Mouse (Mus musculus): ENCODE results near the gene Gpd1. TPM values are rescaled to one million over a fixed set of nuclear protein-coding genes. Genes with fewer than 3 reads are reported as not detected.

The Gpd1 gene
- polyA plus RNA-seq, 1 experiment = 0.15 TPM

- Histone ChIP-seq H3K4me1 (ENCODE audit: control insufficient read depth) (peaks cover 8% of the 10 kb centered on the region), H3K27me3 (ENCODE audit: control insufficient read depth) (no peaks in the 10 kb centered on the region), H3K4me3 (replicated peaks) (no peak overlapping the region), H3K9me3 (ENCODE audit: control insufficient read depth, low read length) (peaks cover 4% of the 10 kb centered on the region), H3K36me3 (ENCODE audit: control insufficient read depth) (peaks cover 21% of the 10 kb centered on the region)
- no peak for TF ChIP-seq GATA1 (IDR thresholded peaks at IDR 0.05; ENCODE audit: low read length)
- TF ChIP-seq TAL1 (IDR thresholded peaks at IDR 0.05; ENCODE audit: low read length) = no peak
Measured at GRCm38 (mm10) chr15:99731167-99731566, 13.9 kb downstream of the Gpd1 start.

- H3K27me3 ChIP-seq (ENCODE audit: control insufficient read depth) = no peaks in the 10 kb centered on the region
- no peak overlapping the region for H3K4me3 ChIP-seq (replicated peaks)
- TF ChIP-seq TAL1 (IDR thresholded peaks at IDR 0.05; ENCODE audit: low read length) (no peak), GATA1 (IDR thresholded peaks at IDR 0.05; ENCODE audit: low read length) (no peak)
- peaks cover 4% of the 10 kb centered on the region for H3K9me3 ChIP-seq (ENCODE audit: control insufficient read depth, low read length)
- H3K4me1 ChIP-seq (ENCODE audit: control insufficient read depth) = peaks cover 3% of the 10 kb centered on the region
- peaks cover 21% of the 10 kb centered on the region for H3K36me3 ChIP-seq (ENCODE audit: control insufficient read depth)
Measured at GRCm38 (mm10) chr15:99731678-99732077, 14.4 kb downstream of the Gpd1 start.

GRCm38 (mm10) chr15:99733186-99733585 is 15.9 kb downstream of the Gpd1 start:
- Histone ChIP-seq H3K9me3 (ENCODE audit: control insufficient read depth, low read length) (peaks cover 4% of the 10 kb centered on the region), H3K4me3 (replicated peaks) (no peak overlapping the region), H3K4me1 (ENCODE audit: control insufficient read depth) (no peaks in the 10 kb centered on the region), H3K36me3 (ENCODE audit: control insufficient read depth) (peaks cover 12% of the 10 kb centered on the region), H3K27me3 (ENCODE audit: control insufficient read depth) (no peaks in the 10 kb centered on the region)
- no peak for TF ChIP-seq TAL1 (IDR thresholded peaks at IDR 0.05; ENCODE audit: low read length)
- no peak for TF ChIP-seq GATA1 (IDR thresholded peaks at IDR 0.05; ENCODE audit: low read length)

GRCm38 (mm10) chr15:99735631-99736030 is 18.3 kb downstream of the Gpd1 start:
- no peaks in the 10 kb centered on the region for H3K9me3 ChIP-seq (ENCODE audit: control insufficient read depth, low read length)
- no peaks in the 10 kb centered on the region for H3K4me1 ChIP-seq (ENCODE audit: control insufficient read depth)
- no peak for TF ChIP-seq TAL1 (IDR thresholded peaks at IDR 0.05; ENCODE audit: low read length)
- TF ChIP-seq GATA1 (IDR thresholded peaks at IDR 0.05; ENCODE audit: low read length) = no peak
- no peak overlapping the region for H3K4me3 ChIP-seq (replicated peaks)
- H3K27me3 ChIP-seq (ENCODE audit: control insufficient read depth) = no peaks in the 10 kb centered on the region
- no peaks in the 10 kb centered on the region; the same call in none of the 2 replicates for H3K36me3 ChIP-seq (ENCODE audit: control insufficient read depth)

- H3K9me3 ChIP-seq (ENCODE audit: control insufficient read depth, low read length) = no peaks in the 10 kb centered on the region
- no peaks in the 10 kb centered on the region for H3K4me1 ChIP-seq (ENCODE audit: control insufficient read depth)
- H3K4me3 ChIP-seq (replicated peaks) = no peak overlapping the region
- no peaks in the 10 kb centered on the region for H3K27me3 ChIP-seq (ENCODE audit: control insufficient read depth)
- TF ChIP-seq TAL1 (IDR thresholded peaks at IDR 0.05; ENCODE audit: low read length) = no peak
- no peaks in the 10 kb centered on the region; the same call in none of the 2 replicates for H3K36me3 ChIP-seq (ENCODE audit: control insufficient read depth)
Measured at GRCm38 (mm10) chr15:99736675-99737074, 19.4 kb downstream of the Gpd1 start.

- TF ChIP-seq GATA1 (IDR thresholded peaks at IDR 0.05; ENCODE audit: low read length) (no peak), TAL1 (IDR thresholded peaks at IDR 0.05; ENCODE audit: low read length) (no peak)
- H3K4me3 ChIP-seq (replicated peaks) = no peak overlapping the region
- no peaks in the 10 kb centered on the region for H3K27me3 ChIP-seq (ENCODE audit: control insufficient read depth)
- no peaks in the 10 kb centered on the region; the same call in none of the 2 replicates for H3K36me3 ChIP-seq (ENCODE audit: control insufficient read depth)
- no peaks in the 10 kb centered on the region for H3K4me1 ChIP-seq (ENCODE audit: control insufficient read depth)
- H3K9me3 ChIP-seq (ENCODE audit: control insufficient read depth, low read length) = no peaks in the 10 kb centered on the region
Measured at GRCm38 (mm10) chr15:99740229-99740628, 22.9 kb downstream of the Gpd1 start.

GRCm38 (mm10) chr15:99754204-99754603 is 36.9 kb downstream of the Gpd1 start:
- Histone ChIP-seq H3K4me3 (replicated peaks) (no peak overlapping the region), H3K27me3 (ENCODE audit: control insufficient read depth) (no peaks in the 10 kb centered on the region), H3K9me3 (ENCODE audit: control insufficient read depth, low read length) (no peaks in the 10 kb centered on the region), H3K36me3 (ENCODE audit: control insufficient read depth) (no peaks in the 10 kb centered on the region), H3K4me1 (ENCODE audit: control insufficient read depth) (no peaks in the 10 kb centered on the region)
- TF ChIP-seq GATA1 (IDR thresholded peaks at IDR 0.05; ENCODE audit: low read length) (no peak), TAL1 (IDR thresholded peaks at IDR 0.05; ENCODE audit: low read length) (no peak)

- H3K27me3 ChIP-seq (ENCODE audit: control insufficient read depth) = peaks cover 11% of the 10 kb centered on the region
- no peaks in the 10 kb centered on the region for H3K9me3 ChIP-seq (ENCODE audit: control insufficient read depth, low read length)
- TF ChIP-seq TAL1 (IDR thresholded peaks at IDR 0.05; ENCODE audit: low read length) (no peak), GATA1 (IDR thresholded peaks at IDR 0.05; ENCODE audit: low read length) (no peak)
- H3K4me3 ChIP-seq (replicated peaks) = no peak overlapping the region
- H3K36me3 ChIP-seq (ENCODE audit: control insufficient read depth) = no peaks in the 10 kb centered on the region
- H3K4me1 ChIP-seq (ENCODE audit: control insufficient read depth) = peaks cover 17% of the 10 kb centered on the region
Measured at GRCm38 (mm10) chr15:99767467-99767866, 50.2 kb downstream of the Gpd1 start.

GRCm38 (mm10) chr15:99768761-99769160 is 51.4 kb downstream of the Gpd1 start:
- H3K27me3 ChIP-seq (ENCODE audit: control insufficient read depth) = peaks cover 13% of the 10 kb centered on the region
- no peak for TF ChIP-seq GATA1 (IDR thresholded peaks at IDR 0.05; ENCODE audit: low read length)
- no peak for TF ChIP-seq TAL1 (IDR thresholded peaks at IDR 0.05; ENCODE audit: low read length)
- no peaks in the 10 kb centered on the region for H3K9me3 ChIP-seq (ENCODE audit: control insufficient read depth, low read length)
- H3K4me1 ChIP-seq (ENCODE audit: control insufficient read depth) = peaks cover 19% of the 10 kb centered on the region
- no peaks in the 10 kb centered on the region for H3K36me3 ChIP-seq (ENCODE audit: control insufficient read depth)
- H3K4me3 ChIP-seq (replicated peaks) = no peak overlapping the region

- no peaks in the 10 kb centered on the region for H3K9me3 ChIP-seq (ENCODE audit: control insufficient read depth, low read length)
- peak overlapping the region; percentile 68 for H3K4me3 ChIP-seq (replicated peaks)
- H3K36me3 ChIP-seq (ENCODE audit: control insufficient read depth) = no peaks in the 10 kb centered on the region
- H3K27me3 ChIP-seq (ENCODE audit: control insufficient read depth) = peaks cover 13% of the 10 kb centered on the region
- peaks cover 19% of the 10 kb centered on the region for H3K4me1 ChIP-seq (ENCODE audit: control insufficient read depth)
- TF ChIP-seq GATA1 (IDR thresholded peaks at IDR 0.05; ENCODE audit: low read length) (no peak), TAL1 (IDR thresholded peaks at IDR 0.05; ENCODE audit: low read length) (no peak)
Measured at GRCm38 (mm10) chr15:99771004-99771500, 53.7 kb downstream of the Gpd1 start.

Measured in erythroblast, embryonic 14.5 days (primary cell).